Mouse (Mus musculus) heart, adult 2 months (tissue): ENCODE data around the gene Zfp282. TPM values are rescaled to one million over a fixed set of nuclear protein-coding genes. Genes with fewer than 3 reads are reported as not detected.

Experiments used
- DNase-seq, 2 experiments: peaks; one replicate each; pipeline ENCODE4 v3.0.0; 2021
- H3K27ac ChIP-seq: fragments of 200-600 bp; 2 replicates; pipeline ENCODE4 v1.8.1; 2022
- H3K27me3 ChIP-seq: fragments of 200-500 bp; 2 replicates; pipeline ENCODE4 v1.6.1; 2012; ENCODE audit warnings: mild to moderate bottlenecking, low read length, inconsistent platforms, mixed read lengths; ENCODE audit not compliant: control insufficient read depth, insufficient read depth
- H3K36me3 ChIP-seq: fragments of 200-500 bp; 2 replicates; pipeline ENCODE4 v1.6.1; 2012; ENCODE audit warnings: low read length, inconsistent platforms; ENCODE audit not compliant: control insufficient read depth, insufficient read depth
- H3K4me1 ChIP-seq: fragments of 200-500 bp; 2 replicates; pipeline ENCODE4 v1.6.1; 2011; ENCODE audit warnings: low read length; ENCODE audit not compliant: control insufficient read depth, insufficient read depth
- H3K4me3 ChIP-seq: fragments of 200-600 bp; 2 replicates; pipeline ENCODE4 v1.8.1; 2022
- H3K79me2 ChIP-seq: fragments of 200-500 bp; replicated peaks from 2 replicates; pipeline ENCODE4 v1.6.1; 2012; ENCODE audit warnings: mild to moderate bottlenecking, inconsistent platforms, low read length, moderate library complexity, mixed read lengths; ENCODE audit not compliant: control insufficient read depth, insufficient read depth
- H3K9ac ChIP-seq: fragments of 200-500 bp; 2 replicates; pipeline ENCODE4 v1.6.1; 2012; ENCODE audit warnings: low read depth, mild to moderate bottlenecking, control low read depth, inconsistent platforms, low read length, mixed read lengths
- CTCF ChIP-seq: fragments of 200-600 bp; IDR thresholded peaks from 2 replicates; pipeline ENCODE4 v1.8.1; 2022; ENCODE audit warnings: antibody characterized with exemption, mild to moderate bottlenecking, moderate library complexity
- EP300 ChIP-seq: fragments of 200-500 bp; IDR thresholded peaks from 2 replicates; pipeline ENCODE4 v1.6.1; 2011; ENCODE audit warnings: low read depth, low read length, control low read depth; ENCODE audit not compliant: insufficient read depth
- POLR2A ChIP-seq: fragments of 200-500 bp; IDR thresholded peaks from 2 replicates; pipeline ENCODE4 v1.6.1; 2011; ENCODE audit warnings: mild to moderate bottlenecking, low read depth, low read length, control low read depth; ENCODE audit not compliant: insufficient read depth
- WGBS: fragments of 180-500 bp; shearing (Covaris S2); methylation state at CpG from one replicate; pipeline ENCODE4 v1.1.7; 2018; 5-methylcytosine and 5-hydroxymethylcytosine counted together
- intact Hi-C: fragments of 180-260 bp; cut with DNase I; formaldehyde crosslinking; loops from one replicate; pipeline ENCODE4 v1.15.1; 2025
- polyA plus RNA-seq: library from polyadenylated mRNA; depleted of rRNA; stranded (reverse); fragments of >200 nt; gene quantifications from 2 replicates; pipeline ENCODE4 v1.2.3, GENCODE M21; 2012; rRNA removed
- total RNA-seq, 2 experiments: library from RNA; stranded (reverse); gene quantifications; 2 replicates each; pipeline ENCODE4 v1.2.3; 2021

Gene Zfp282
- total and polyA plus RNA-seq, 3 experiments, result 3.0 to 5.1 (median 4.3) TPM

- no peak overlapping the region for H3K27ac ChIP-seq
Observed at GRCm38 (mm10) chr6:47943021-47943691, 66.2 kb downstream of the Zfp282 start.

GRCm38 (mm10) chr6:47943721-47944120, 66.7 kb downstream of the Zfp282 start:
- TF ChIP-seq POLR2A (no peak), CTCF (no peak), EP300 (no peak)
- Histone ChIP-seq H3K9ac (no peak overlapping the region), H3K36me3 (no peaks in the 10 kb centered on the region), H3K4me3 (no peak overlapping the region), H3K4me1 (no peaks in the 10 kb centered on the region; the same call in 1 of the 2 replicates), H3K27me3 (no peaks in the 10 kb centered on the region; the same call in 1 of the 2 replicates), H3K27ac (no peak overlapping the region), H3K79me2 (no peaks in the 10 kb centered on the region)
- 85% methylated on average over 3 of the region's 3 CpGs for whole genome bisulfite sequencing
- no peak for DNase-seq
- intact Hi-C loops, result no loop called here

More at GRCm38 (mm10) chr6:47943021-47943691, 66.2 kb downstream of the Zfp282 start:
- Histone ChIP-seq H3K27me3 (no peaks in the 10 kb centered on the region; the same call in 1 of the 2 replicates), H3K9ac (peak overlapping the region; percentile 72), H3K36me3 (no peaks in the 10 kb centered on the region), H3K4me3 (peak overlapping the region; percentile 48), H3K79me2 (no peaks in the 10 kb centered on the region), H3K4me1 (no peaks in the 10 kb centered on the region; the same call in 1 of the 2 replicates)
- WGBS, result 14% methylated on average over 64 of the region's 64 CpGs
- intact Hi-C loops, result no loop called here
- TF ChIP-seq POLR2A, result no peak
- no peak for TF ChIP-seq EP300
- TF ChIP-seq CTCF, result peak; percentile 71
- peak; percentile 78 for DNase-seq

GRCm38 (mm10) chr6:47947388-47947787, 70.4 kb downstream of the Zfp282 start:
- TF ChIP-seq POLR2A, result no peak
- TF ChIP-seq CTCF, result no peak
- no peak for TF ChIP-seq EP300
- H3K79me2 ChIP-seq, result no peaks in the 10 kb centered on the region
- no peak overlapping the region for H3K4me3 ChIP-seq
- H3K36me3 ChIP-seq, result no peaks in the 10 kb centered on the region
- 93% methylated on average over 4 of the region's 4 CpGs for WGBS
- no peaks in the 10 kb centered on the region; the same call in 1 of the 2 replicates for H3K4me1 ChIP-seq
- no peak overlapping the region for H3K9ac ChIP-seq
- H3K27me3 ChIP-seq, result no peaks in the 10 kb centered on the region; the same call in 1 of the 2 replicates
- intact Hi-C loops, result no loop called here
- H3K27ac ChIP-seq, result no peak overlapping the region
- DNase-seq, result no peak

GRCm38 (mm10) chr6:47953191-47953726, 76.3 kb downstream of the Zfp282 start, which contains the start of gene Zfp956:
Gene Zfp956, plus strand, starts transcription at chr6:47953390.
- intact Hi-C loops, result loop anchor here (2.0 kb wide), 1 partner anchor 32 kb away; the partner anchor contains the start of gene Zfp212
- no peaks in the 10 kb centered on the region for H3K4me1 ChIP-seq

GRCm38 (mm10) chr6:47954425-47954824, 77.4 kb downstream of the Zfp282 start:
- WGBS, result 91% methylated on average over 3 of the region's 3 CpGs
- H3K9ac ChIP-seq, result no peak overlapping the region
- no peak for DNase-seq
- H3K27me3 ChIP-seq, result no peaks in the 10 kb centered on the region
- intact Hi-C loops, result no loop called here
- H3K4me1 ChIP-seq, result no peaks in the 10 kb centered on the region
- no peak overlapping the region for H3K27ac ChIP-seq
- no peak for TF ChIP-seq CTCF
- TF ChIP-seq POLR2A, result no peak
- no peak for TF ChIP-seq EP300
- no peak overlapping the region for H3K4me3 ChIP-seq
- H3K79me2 ChIP-seq, result no peaks in the 10 kb centered on the region
- H3K36me3 ChIP-seq, result no peaks in the 10 kb centered on the region

More at GRCm38 (mm10) chr6:47953191-47953726, 76.3 kb downstream of the Zfp282 start, which contains the start of gene Zfp956:
- H3K36me3 ChIP-seq, result no peaks in the 10 kb centered on the region
- H3K27me3 ChIP-seq, result no peaks in the 10 kb centered on the region
- WGBS, result under 1% methylated on average over 31 of the region's 31 CpGs
- no peaks in the 10 kb centered on the region for H3K79me2 ChIP-seq
- H3K4me3 ChIP-seq, result peak within 1 kb of the TSS; percentile 68
- peak; percentile 95 to 96 for DNase-seq
- TF ChIP-seq CTCF (peak; percentile 37; the same call in 1 of the 2 replicates), EP300 (no peak), POLR2A (peak; percentile 71)
- H3K27ac ChIP-seq, result peak within 1 kb of the TSS; percentile 65
- H3K9ac ChIP-seq, result peak within 1 kb of the TSS; percentile 76

GRCm38 (mm10) chr6:47957816-47958215, 80.8 kb downstream of the Zfp282 start:
- no peak overlapping the region for H3K9ac ChIP-seq
- H3K79me2 ChIP-seq, result no peaks in the 10 kb centered on the region
- intact Hi-C loops, result no loop called here
- no peaks in the 10 kb centered on the region for H3K27me3 ChIP-seq
- DNase-seq, result no peak
- no peak overlapping the region for H3K27ac ChIP-seq
- H3K36me3 ChIP-seq, result no peaks in the 10 kb centered on the region
- TF ChIP-seq POLR2A, result no peak
- no peak for TF ChIP-seq EP300
- TF ChIP-seq CTCF, result no peak
- no peak overlapping the region for H3K4me3 ChIP-seq
- H3K4me1 ChIP-seq, result no peaks in the 10 kb centered on the region

Other genes with a start within 250 kb of the Zfp282 start
- gene Pdia4, start 63.8 kb upstream of the Zfp282 start, total RNA-seq, result 10 to 100 TPM; 44.1 to 46.0 TPM
- 14.0 and 29.7 TPM in 2 replicates for gene Pdia4, start 63.8 kb upstream of the Zfp282 start, polyA plus RNA-seq
- under 1 TPM; 0.64 to 0.78 TPM for gene Zfp786, start 46.3 kb upstream of the Zfp282 start, total RNA-seq
- gene Zfp786, start 46.3 kb upstream of the Zfp282 start, polyA plus RNA-seq, result 0.20 and 0.47 TPM in 2 replicates
- gene Zfp398, start 41.5 kb upstream of the Zfp282 start, total RNA-seq, result 1 to 10 TPM; 5.8 to 7.4 TPM
- gene Zfp398, start 41.5 kb upstream of the Zfp282 start, polyA plus RNA-seq, result 3.3 and 5.5 TPM in 2 replicates
- gene Zfp212, start 43.3 kb downstream of the Zfp282 start, total RNA-seq, result 1 to 10 TPM; 8.0 to 8.8 TPM
- gene Zfp212, start 43.3 kb downstream of the Zfp282 start, polyA plus RNA-seq, result 4.3 and 6.2 TPM in 2 replicates
- 1 to 10 TPM; 1.1 to 1.7 TPM for gene Zfp956, start 76.2 kb downstream of the Zfp282 start, total RNA-seq
- 2.6 and 3.3 TPM in 2 replicates for gene Zfp956, start 76.2 kb downstream of the Zfp282 start, polyA plus RNA-seq
- 10 to 100 TPM; 13.8 to 15.6 TPM for gene Zfp777, start 171.7 kb downstream of the Zfp282 start, total RNA-seq
- gene Zfp777, start 171.7 kb downstream of the Zfp282 start, polyA plus RNA-seq, result 10.0 and 15.8 TPM in 2 replicates
- 1 to 10 TPM; 9.5 to 9.8 TPM for gene Zfp746, start 209.4 kb downstream of the Zfp282 start, total RNA-seq
- gene Zfp746, start 209.4 kb downstream of the Zfp282 start, polyA plus RNA-seq, result 8.7 and 10.2 TPM in 2 replicates